Mouse (Mus musculus): ENCODE results near the gene Mvb12b.

GRCm38 (mm10) chr2:33873501-33873900 lies 14.2 kb downstream of the Mvb12b start:
- TF ChIP-seq CTCF (conservative IDR thresholded peaks at IDR 0.05; ENCODE audit: low read length), result no peak
- no peak for TF ChIP-seq POU5F1 (IDR thresholded peaks at IDR 0.05; ENCODE audit: borderline replicate concordance, low read length)
- TF ChIP-seq NANOG (IDR thresholded peaks at IDR 0.05; ENCODE audit: borderline replicate concordance, low read length), result no peak

All from E14TG2a.4 (cell line).